Comparison of ENCODE assay signal across 27 mouse cellular contexts in genomic region chr8:122960323-122960722, GRCm38 (mm10).
DNase-seq lines count a peak whose midpoint lies in the region; ATAC-seq and TF ChIP-seq lines count a peak whose summit lies in the region.
"Had no signal": no experiment of that assay in that cellular context is flagged by ENCODE, and none has a peak within 500 bp of the region (broad histone marks: within the 10 kb centered on the region; RNA-seq: fewer than 3 reads in every experiment).

No protein-coding gene starts in this region.

- no peaks in the 10 kb centered on the region for H3K9me3 ChIP-seq in stomach, embryonic 15.5 days
- H3K9me3 ChIP-seq in stomach, postnatal 0 days (ENCODE audit: control insufficient read depth, low read length), result no peaks in the 10 kb centered on the region
- no peaks in the 10 kb centered on the region for H3K9me3 ChIP-seq in intestine, embryonic 16.5 days (ENCODE audit: control insufficient read depth, low read length)
- no peaks in the 10 kb centered on the region for H3K9me3 ChIP-seq in liver, embryonic 13.5 days (replicated peaks)
- no peaks in the 10 kb centered on the region for H3K9me3 ChIP-seq in stomach, embryonic 16.5 days (replicated peaks; ENCODE audit: control insufficient read depth, low read length)
- H3K9me3 ChIP-seq in hindbrain, embryonic 11.5 days (ENCODE audit: control insufficient read depth, low read length), result no peaks in the 10 kb centered on the region
- no peaks in the 10 kb centered on the region for H3K9me3 ChIP-seq in hindbrain, postnatal 0 days (ENCODE audit: low read length)
- H3K9me3 ChIP-seq: embryonic facial prominence, embryonic 13.5 days; forebrain, embryonic 10.5 days; forebrain, embryonic 15.5 days; heart, embryonic 12.5 days; limb, embryonic 13.5 days; megakaryocyte, embryonic 14.5 days; neural tube, embryonic 15.5 days had no signal

- no peak for TF ChIP-seq EP300 in stomach, postnatal 0 days (optimal IDR thresholded peaks at IDR 0.05)

- TF ChIP-seq CTCF in stomach, postnatal 0 days (IDR thresholded peaks at IDR 0.05; ENCODE audit: low read depth), result no peak
- TF ChIP-seq CTCF in hindbrain, postnatal 0 days (IDR thresholded peaks at IDR 0.05; ENCODE audit: low read depth), result no peak

- no peak overlapping the region for H3K4me3 ChIP-seq in stomach, embryonic 15.5 days (replicated peaks)
- no peak overlapping the region for H3K4me3 ChIP-seq in stomach, postnatal 0 days (ENCODE audit: low read depth, low read length)
- H3K4me3 ChIP-seq in intestine, embryonic 16.5 days (ENCODE audit: low read length), result no peak overlapping the region
- no peak overlapping the region for H3K4me3 ChIP-seq in liver, embryonic 13.5 days (replicated peaks)
- H3K4me3 ChIP-seq in stomach, embryonic 16.5 days (replicated peaks; ENCODE audit: low read length), result no peak overlapping the region
- no peak overlapping the region for H3K4me3 ChIP-seq in hindbrain, embryonic 11.5 days (ENCODE audit: low read depth, low read length)
- H3K4me3 ChIP-seq in hindbrain, postnatal 0 days (ENCODE audit: low read length), result no peak overlapping the region
- H3K4me3 ChIP-seq: embryonic facial prominence, embryonic 13.5 days; forebrain, embryonic 10.5 days; forebrain, embryonic 15.5 days; heart, adult 2 months; heart, embryonic 12.5 days; limb, embryonic 13.5 days; neural tube, embryonic 15.5 days had no signal

- H3K4me1 ChIP-seq in stomach, embryonic 15.5 days, result peaks cover 29% of the 10 kb centered on the region; the same call in 1 of the 2 replicates
- H3K4me1 ChIP-seq in stomach, postnatal 0 days (replicated peaks; ENCODE audit: control insufficient read depth, insufficient read depth), result peaks cover 4% of the 10 kb centered on the region; the same call in 1 of the 2 replicates
- H3K4me1 ChIP-seq in intestine, embryonic 16.5 days (ENCODE audit: control insufficient read depth, insufficient read depth, low read length), result peaks cover 60% of the 10 kb centered on the region
- peaks cover 94% of the 10 kb centered on the region for H3K4me1 ChIP-seq in liver, embryonic 13.5 days (replicated peaks)
- H3K4me1 ChIP-seq in stomach, embryonic 16.5 days (ENCODE audit: control insufficient read depth, insufficient read depth, low read length), result peaks cover 35% of the 10 kb centered on the region
- no peaks in the 10 kb centered on the region; the same call in 1 of the 2 replicates for H3K4me1 ChIP-seq in hindbrain, embryonic 11.5 days (replicated peaks; ENCODE audit: control insufficient read depth, insufficient read depth, low read length)
- H3K4me1 ChIP-seq in hindbrain, postnatal 0 days (ENCODE audit: insufficient read depth, low read length), result peaks cover 10% of the 10 kb centered on the region; the same call in 1 of the 2 replicates

- peak overlapping the region; percentile 26; the same call in 1 of the 2 replicates for H3K27ac ChIP-seq in stomach, embryonic 15.5 days
- no peak overlapping the region for H3K27ac ChIP-seq in stomach, postnatal 0 days (replicated peaks)
- peak overlapping the region; percentile 78 for H3K27ac ChIP-seq in intestine, embryonic 16.5 days (ENCODE audit: low read length)
- peak overlapping the region; percentile 70; the same call in 1 of the 2 replicates for H3K27ac ChIP-seq in liver, embryonic 13.5 days
- peak overlapping the region; percentile 25; the same call in 1 of the 2 replicates for H3K27ac ChIP-seq in stomach, embryonic 16.5 days (ENCODE audit: low read length)
- no peak overlapping the region for H3K27ac ChIP-seq in hindbrain, embryonic 11.5 days (ENCODE audit: low read depth, low read length)
- H3K27ac ChIP-seq in hindbrain, postnatal 0 days, result no peak overlapping the region
- H3K27ac ChIP-seq: embryonic facial prominence, embryonic 13.5 days; forebrain, embryonic 10.5 days; forebrain, embryonic 15.5 days; heart, adult 2 months; hindbrain, embryonic 14.5 days; limb, embryonic 13.5 days; neural tube, embryonic 15.5 days had no signal

- H3K9ac ChIP-seq in stomach, embryonic 15.5 days, result no peak overlapping the region
- no peak overlapping the region for H3K9ac ChIP-seq in stomach, postnatal 0 days (ENCODE audit: low read length)
- no peak overlapping the region for H3K9ac ChIP-seq in intestine, embryonic 16.5 days (ENCODE audit: low read depth, low read length)
- no peak overlapping the region for H3K9ac ChIP-seq in liver, embryonic 13.5 days
- H3K9ac ChIP-seq in stomach, embryonic 16.5 days (ENCODE audit: low read length), result no peak overlapping the region
- H3K9ac ChIP-seq in hindbrain, embryonic 11.5 days (ENCODE audit: low read depth, low read length), result no peak overlapping the region
- H3K9ac ChIP-seq in hindbrain, postnatal 0 days (replicated peaks; ENCODE audit: low read length), result no peak overlapping the region
- H3K9ac ChIP-seq: embryonic facial prominence, embryonic 13.5 days; forebrain, embryonic 15.5 days; heart, embryonic 12.5 days; hindbrain, embryonic 14.5 days; limb, embryonic 13.5 days; lung, embryonic 14.5 days; neural tube, embryonic 15.5 days had no signal

- no peaks in the 10 kb centered on the region for H3K36me3 ChIP-seq in stomach, embryonic 15.5 days
- no peaks in the 10 kb centered on the region for H3K36me3 ChIP-seq in stomach, postnatal 0 days (ENCODE audit: control insufficient read depth, insufficient read depth, low read length)
- no peaks in the 10 kb centered on the region for H3K36me3 ChIP-seq in intestine, embryonic 16.5 days (ENCODE audit: control insufficient read depth, insufficient read depth, low read length)
- H3K36me3 ChIP-seq in liver, embryonic 13.5 days, result no peaks in the 10 kb centered on the region
- 0 out of 2 replicates have a peak, but pooled peaks cover 4% of the 10 kb centered on the region for H3K36me3 ChIP-seq in stomach, embryonic 16.5 days (ENCODE audit: control insufficient read depth, insufficient read depth, low read length)
- H3K36me3 ChIP-seq in hindbrain, embryonic 11.5 days (ENCODE audit: control insufficient read depth, insufficient read depth, low read length), result no peaks in the 10 kb centered on the region
- H3K36me3 ChIP-seq in hindbrain, postnatal 0 days (ENCODE audit: insufficient read depth, low read length), result no peaks in the 10 kb centered on the region
- H3K36me3 ChIP-seq: forebrain, embryonic 15.5 days; heart, embryonic 12.5 days; limb, embryonic 13.5 days; neural tube, embryonic 15.5 days had no signal

- no peak for DNase-seq in stomach, postnatal 0 days (ENCODE audit: low spot score)
- no peak for DNase-seq in liver, embryonic 13.5 days
- DNase-seq in B cell, adult 2 months, result no peak
- DNase-seq in hindbrain, embryonic 11.5 days (ENCODE audit: low spot score), result no peak
- DNase-seq in hindbrain, postnatal 0 days (ENCODE audit: low spot score), result no peak
- DNase-seq: adrenal gland, postnatal 25 days; cerebellum, adult 11-12 months; cerebellum, adult 9-11 months; heart, adult 2 months; heart, postnatal 4 days; kidney, postnatal 14 days; lung, embryonic 14.5 days; midbrain, embryonic 14.5 days; right cerebral cortex, postnatal 25 days; spleen, adult 18-20 months; thymus, postnatal 14 days had no signal

- H3K27me3 ChIP-seq in stomach, embryonic 15.5 days (replicated peaks), result no peaks in the 10 kb centered on the region
- H3K27me3 ChIP-seq in stomach, postnatal 0 days (ENCODE audit: control insufficient read depth, insufficient read depth, low read length), result no peaks in the 10 kb centered on the region
- no peaks in the 10 kb centered on the region for H3K27me3 ChIP-seq in intestine, embryonic 16.5 days (replicated peaks; ENCODE audit: control insufficient read depth, insufficient read depth, low read length)
- no peaks in the 10 kb centered on the region for H3K27me3 ChIP-seq in liver, embryonic 13.5 days
- no peaks in the 10 kb centered on the region for H3K27me3 ChIP-seq in stomach, embryonic 16.5 days (ENCODE audit: control insufficient read depth, insufficient read depth, low read length)
- no peaks in the 10 kb centered on the region for H3K27me3 ChIP-seq in hindbrain, embryonic 11.5 days (ENCODE audit: control insufficient read depth, insufficient read depth, low read length)
- H3K27me3 ChIP-seq in hindbrain, postnatal 0 days (ENCODE audit: insufficient read depth, low read length), result no peaks in the 10 kb centered on the region
- H3K27me3 ChIP-seq: embryonic facial prominence, embryonic 13.5 days; forebrain, embryonic 15.5 days; heart, embryonic 12.5 days; limb, embryonic 13.5 days; megakaryocyte, embryonic 14.5 days; neural tube, embryonic 15.5 days had no signal

- H3K4me2 ChIP-seq in stomach, embryonic 15.5 days, result no peak overlapping the region
- H3K4me2 ChIP-seq in stomach, postnatal 0 days (replicated peaks; ENCODE audit: low read depth), result no peak overlapping the region
- peak overlapping the region; percentile 21; the same call in 1 of the 2 replicates for H3K4me2 ChIP-seq in intestine, embryonic 16.5 days (ENCODE audit: low read depth, low read length)
- H3K4me2 ChIP-seq in liver, embryonic 13.5 days, result peak overlapping the region; percentile 49
- H3K4me2 ChIP-seq in stomach, embryonic 16.5 days (ENCODE audit: low read depth, low read length), result no peak overlapping the region
- H3K4me2 ChIP-seq in hindbrain, embryonic 11.5 days (replicated peaks; ENCODE audit: low read depth, low read length), result no peak overlapping the region
- no peak overlapping the region for H3K4me2 ChIP-seq in hindbrain, postnatal 0 days (ENCODE audit: low read depth, low read length)
- H3K4me2 ChIP-seq: embryonic facial prominence, embryonic 13.5 days; forebrain, embryonic 15.5 days; heart, embryonic 12.5 days; hindbrain, embryonic 14.5 days; limb, embryonic 13.5 days; lung, embryonic 14.5 days; neural tube, embryonic 15.5 days had no signal

- 60% methylated on average over 5 of the region's 5 CpGs for WGBS in stomach, embryonic 15.5 days
- WGBS in stomach, postnatal 0 days, result 36% methylated on average over 5 of the region's 5 CpGs
- 51% methylated on average over 5 of the region's 5 CpGs for WGBS in intestine, embryonic 16.5 days
- WGBS in liver, embryonic 13.5 days (ENCODE audit: insufficient replicate concordance), result 70% methylated on average over 5 of the region's 5 CpGs
- WGBS in stomach, embryonic 16.5 days, result 51% methylated on average over 5 of the region's 5 CpGs
- WGBS in hindbrain, embryonic 11.5 days, result 90% methylated on average over 5 of the region's 5 CpGs
- WGBS in hindbrain, postnatal 0 days, result 87% methylated on average over 5 of the region's 5 CpGs

- ATAC-seq in stomach, embryonic 15.5 days (ENCODE audit: insufficient read depth, low FRiP score, low read depth), result no peak
- ATAC-seq in stomach, postnatal 0 days (ENCODE audit: low FRiP score, low TSS enrichment), result no peak
- peak; percentile 75 for ATAC-seq in intestine, embryonic 16.5 days
- ATAC-seq in liver, embryonic 13.5 days (ENCODE audit: low read depth), result no peak
- ATAC-seq in stomach, embryonic 16.5 days (ENCODE audit: insufficient read depth, low FRiP score), result no peak
- no peak for ATAC-seq in hindbrain, embryonic 11.5 days (ENCODE audit: low FRiP score)
- ATAC-seq in hindbrain, postnatal 0 days, result no peak
- ATAC-seq: forebrain, embryonic 15.5 days had no signal

Comparison
In these comparisons a context has a peak if more than half of its experiments do, and no peak if none do; other contexts are left out.
1. H3K27ac ChIP-seq: peak in stomach, embryonic 15.5 days (single experiment), intestine, embryonic 16.5 days (single experiment), liver, embryonic 13.5 days (single experiment) and stomach, embryonic 16.5 days (single experiment); none in stomach, postnatal 0 days (single experiment), hindbrain, embryonic 11.5 days (single experiment) and hindbrain, postnatal 0 days (single experiment).
2. H3K4me2 ChIP-seq: peak in intestine, embryonic 16.5 days (single experiment) and liver, embryonic 13.5 days (single experiment); none in stomach, embryonic 15.5 days (single experiment), stomach, postnatal 0 days (single experiment), stomach, embryonic 16.5 days (single experiment), hindbrain, embryonic 11.5 days (single experiment) and hindbrain, postnatal 0 days (single experiment).